Mouse (Mus musculus) heart, adult 18-20 months (tissue): ENCODE results near the gene Tnrc6a. TPM values are rescaled to one million over a fixed set of nuclear protein-coding genes. Genes with fewer than 3 reads are reported as not detected.
"Not testable (repeated sequence)": the region's sequence is repeated elsewhere in the genome, so short reads cannot be mapped to it uniquely, and the experiment has no call there.

Experiments used
- DNase-seq, 2 experiments: peaks; one replicate each; pipeline ENCODE4 v3.0.0; 2021 to 2022; ENCODE audit warnings: mixed read lengths in 1 of 2
- long read RNA-seq, 2 experiments: library from polyadenylated mRNA; stranded (forward); transcript quantifications; one replicate each; pipeline ENCODE4 v2.0.0; 2021
- total RNA-seq, 2 experiments: library from RNA; stranded (reverse); gene quantifications; 2 replicates each; pipeline ENCODE4 v1.2.3; 2021

Gene Tnrc6a
- 10 to 100 TPM; 25.0 to 32.3 TPM for total RNA-seq
- long read RNA-seq, experiment 1, full-length matches to known transcripts, result 2 of 7 reads
- long read RNA-seq, experiment 1, partial matches to known transcripts, result 4 of 7 reads
- long read RNA-seq, experiment 1, other reads (novel, unspliced or antisense), result 1 of 7 reads
- long read RNA-seq, experiment 2, partial matches to known transcripts, result 6 of 8 reads
- long read RNA-seq, experiment 2, other reads (novel, unspliced or antisense), result 2 of 8 reads

DNA sequence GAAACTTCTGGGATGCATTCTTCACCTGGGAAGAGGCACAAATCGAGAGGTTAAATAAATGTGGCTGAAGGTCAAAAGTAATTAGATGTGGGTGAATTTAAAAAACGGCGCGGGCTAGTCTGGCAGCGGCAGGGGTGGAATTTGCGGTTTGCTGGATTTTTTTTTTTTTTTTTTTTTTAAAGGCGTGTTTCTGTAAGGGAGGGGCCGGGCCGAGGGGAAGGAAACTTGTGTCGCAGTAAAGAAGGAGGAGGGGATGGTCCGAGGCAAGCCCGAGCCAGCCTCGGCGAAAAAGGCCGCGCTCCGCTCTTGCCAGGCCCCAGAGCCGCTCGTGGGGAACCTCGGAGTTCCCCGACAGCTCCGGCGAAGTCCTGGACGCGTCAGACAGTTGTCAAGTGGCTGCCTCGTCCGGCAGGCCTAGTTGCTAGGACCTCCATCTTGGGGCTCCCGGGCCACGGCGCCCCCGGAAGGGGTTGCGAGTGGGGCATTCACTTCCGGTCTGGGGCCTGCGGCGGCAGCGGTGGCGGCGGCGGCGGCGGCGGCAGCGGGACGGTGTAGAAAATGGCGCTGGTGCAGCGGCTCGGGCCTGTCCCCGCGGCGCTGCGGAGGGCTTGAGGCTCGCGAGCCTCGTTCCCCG, at the start of gene Tnrc6a:
Tnrc6a (plus strand) TSS at position 221 of the 634 bp plus-strand sequence.
- DNase-seq, result peak; percentile 96

DNA sequence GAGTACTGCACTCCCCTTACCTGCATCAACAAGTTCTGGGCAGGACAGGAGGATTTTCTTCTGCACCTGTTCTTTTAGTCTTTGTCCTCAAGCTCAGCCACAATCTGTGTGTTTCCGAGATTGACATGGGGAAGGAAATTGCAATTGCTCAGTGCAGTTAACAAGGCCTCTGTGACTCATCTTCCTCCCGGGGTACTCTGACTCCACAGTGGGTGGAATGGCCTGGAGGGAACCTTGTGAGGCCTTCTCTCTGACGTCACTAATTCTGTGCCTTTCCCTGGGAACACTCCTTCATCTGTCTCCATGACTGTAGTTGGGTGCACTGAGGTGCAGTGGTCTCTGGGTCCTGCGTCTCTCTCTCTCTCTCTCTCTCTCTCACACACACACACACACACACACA, 41.4 kb upstream of the Tnrc6a start:
- no peak for DNase-seq

- no peak for DNase-seq
Observed at GRCm38 (mm10) chr7:123083441-123084123, 40.1 kb upstream of the Tnrc6a start.

- peak; percentile 46 to 50 for DNase-seq
Observed at GRCm38 (mm10) chr7:123084180-123084691, 39.4 kb upstream of the Tnrc6a start.

DNA sequence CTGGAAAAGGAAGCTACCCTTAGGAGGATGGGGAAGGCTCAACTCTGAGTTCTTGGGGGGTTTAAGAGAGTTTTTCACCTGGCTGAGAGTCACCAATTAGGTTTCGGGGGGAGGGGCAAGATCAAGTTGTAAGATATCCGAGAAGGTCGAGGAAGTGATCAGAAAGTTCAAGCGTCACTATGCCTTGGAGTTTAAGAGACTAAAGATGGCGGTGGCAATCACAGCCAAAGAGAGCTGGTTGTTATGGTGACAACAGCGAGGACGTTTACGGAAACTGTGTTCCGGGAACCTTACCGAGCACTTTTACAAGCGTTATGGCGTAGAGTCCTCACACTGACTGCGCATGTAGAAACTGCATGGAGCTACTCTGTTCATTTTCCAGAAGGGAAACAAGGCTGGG, 39.0 kb upstream of the Tnrc6a start:
- peak; percentile 22 to 27 for DNase-seq

- DNase-seq, result no peak
Observed at GRCm38 (mm10) chr7:123088920-123089319, 34.8 kb upstream of the Tnrc6a start.

GRCm38 (mm10) chr7:123096344-123097120, 27.2 kb upstream of the Tnrc6a start:
- no peak for DNase-seq

- DNase-seq, result peak; percentile 86 to 91
Observed at GRCm38 (mm10) chr7:123097891-123098750, 25.6 kb upstream of the Tnrc6a start.

- DNase-seq, result no peak
Observed at GRCm38 (mm10) chr7:123101295-123101694, 22.4 kb upstream of the Tnrc6a start.

- DNase-seq, result not testable (repeated sequence)
Observed at GRCm38 (mm10) chr7:123105381-123105780, 18.3 kb upstream of the Tnrc6a start.

GRCm38 (mm10) chr7:123105906-123106305, 17.8 kb upstream of the Tnrc6a start:
- DNase-seq, result no peak

DNA sequence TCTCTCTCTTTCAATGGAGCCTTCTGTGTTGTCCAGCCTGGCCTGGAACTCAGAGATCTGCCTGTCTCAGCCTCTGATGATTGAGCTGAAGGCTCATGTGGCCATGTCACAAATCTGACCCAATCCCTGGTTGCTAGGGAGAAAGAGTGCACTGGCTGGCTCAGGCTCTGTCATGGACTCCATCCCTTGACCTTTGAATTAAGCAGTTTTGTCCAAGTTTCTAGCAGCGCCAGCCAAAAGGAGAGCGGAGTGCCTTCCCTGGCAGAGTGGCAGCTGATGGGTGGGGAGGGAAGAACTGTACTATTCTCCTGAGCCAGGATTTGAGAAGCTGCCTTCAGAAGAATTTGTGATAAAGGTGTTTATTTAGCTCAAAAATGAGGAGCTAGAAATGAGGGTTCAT, 17.4 kb upstream of the Tnrc6a start:
- no peak for DNase-seq

GRCm38 (mm10) chr7:123108058-123109055, 15.3 kb upstream of the Tnrc6a start:
- DNase-seq, result no peak

DNA sequence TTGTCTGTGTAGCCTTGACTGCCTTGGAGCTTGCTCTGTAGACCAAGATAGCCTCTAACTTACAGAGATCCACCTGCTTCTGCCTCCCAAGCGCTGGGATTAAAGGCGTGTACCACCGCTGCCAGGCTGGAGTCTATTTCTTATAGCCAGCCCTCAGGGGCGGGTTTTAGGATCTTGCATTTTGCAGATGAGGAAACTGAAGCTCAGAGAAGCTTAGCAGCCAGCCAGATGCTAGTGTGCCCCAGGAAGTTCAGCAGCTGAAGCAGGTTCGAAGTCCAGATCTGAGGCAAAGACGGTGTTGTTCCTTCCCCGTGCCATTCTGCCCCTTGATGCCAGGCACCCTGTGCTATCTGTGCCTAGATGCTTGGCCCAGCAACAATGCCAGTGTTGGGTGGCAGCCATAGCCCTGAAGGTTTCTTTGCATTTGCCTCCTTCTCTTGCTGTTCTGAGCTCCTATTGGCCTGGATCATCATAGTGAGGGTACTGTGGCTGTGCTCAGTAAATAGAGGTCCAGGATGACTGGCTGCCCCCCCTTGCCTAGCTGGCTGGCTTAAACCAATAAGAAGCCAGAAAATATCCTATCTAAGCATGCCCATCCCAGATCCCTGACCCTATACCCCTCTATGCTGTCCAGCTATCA, 14.2 kb upstream of the Tnrc6a start:
- DNase-seq, result no peak

GRCm38 (mm10) chr7:123110135-123110534, 13.6 kb upstream of the Tnrc6a start:
- peak; percentile 73 to 87 for DNase-seq

DNA sequence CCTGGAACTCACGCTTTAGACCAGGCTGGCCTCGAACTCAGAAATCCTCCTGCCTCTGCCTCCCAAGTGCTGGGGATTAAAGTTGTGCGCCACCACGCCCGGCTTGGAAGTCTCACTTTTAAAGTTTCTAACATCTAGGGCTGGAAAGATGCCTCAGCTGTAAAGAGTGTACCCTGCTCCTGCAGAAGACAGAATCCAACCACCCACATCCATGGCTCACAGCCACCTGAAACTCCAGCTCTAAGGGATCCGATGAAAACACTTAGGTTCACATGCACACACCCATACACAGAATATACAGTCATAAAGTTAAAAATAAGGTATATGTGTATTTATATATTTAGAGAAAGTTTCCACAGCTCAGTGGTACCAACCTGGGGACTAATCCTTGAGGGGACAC, 10.1 kb upstream of the Tnrc6a start:
- no peak for DNase-seq

GRCm38 (mm10) chr7:123116799-123117198, 6.9 kb upstream of the Tnrc6a start:
- DNase-seq, result no peak

- no peak for DNase-seq
Observed at GRCm38 (mm10) chr7:123117209-123117608, 6.5 kb upstream of the Tnrc6a start.

GRCm38 (mm10) chr7:123120516-123120915, 3.2 kb upstream of the Tnrc6a start:
- DNase-seq, result no peak

GRCm38 (mm10) chr7:123124299-123124716, 623 bp downstream of the Tnrc6a start:
- no peak for DNase-seq
